Mouse (Mus musculus): Measurements from ENCODE around the gene Fbxl16. TPM values are rescaled to one million over a fixed set of nuclear protein-coding genes. Genes with fewer than 3 reads are reported as not detected.

The Fbxl16 gene
- total RNA-seq, 2 experiments from 2014 or later: 24.8 to 26.9 TPM

- no peak for DNase-seq (ENCODE audit: low spot score in 2 of 2)
These were observed 30.8 kb downstream of the Fbxl16 start for GRCm38 (mm10) chr17:25839455-25840235.

DNA sequence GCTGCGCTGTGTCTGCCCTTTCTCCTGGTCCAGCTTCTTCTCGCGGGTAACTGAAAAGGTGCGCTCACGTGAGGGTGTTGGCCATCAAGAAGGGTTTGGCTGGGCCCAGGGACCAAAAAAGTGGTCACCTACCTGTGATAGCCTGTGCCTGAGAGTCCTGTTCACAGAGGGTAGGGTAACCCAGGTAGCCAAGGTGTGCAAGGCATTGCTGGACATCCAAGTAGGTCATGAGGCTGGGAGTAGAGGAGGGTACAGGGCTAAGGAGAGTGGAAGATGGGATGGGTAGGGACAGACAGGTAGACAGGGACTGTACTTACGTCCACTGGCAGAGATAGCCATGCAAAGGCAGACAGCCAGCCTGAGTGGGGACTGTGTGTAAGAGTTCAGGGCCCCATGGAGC, 31.6 kb downstream of the Fbxl16 start:
- DNase-seq (ENCODE audit: low spot score in 2 of 2): no peak

GRCm38 (mm10) chr17:25841117-25841880, 32.4 kb downstream of the Fbxl16 start, which contains the start of gene Gm20683:
Gene Gm20683, minus strand, starts transcription at chr17:25841763.
- DNase-seq (ENCODE audit: low spot score in 2 of 2): no peak

GRCm38 (mm10) chr17:25842509-25842908, 33.6 kb downstream of the Fbxl16 start:
- DNase-seq (ENCODE audit: low spot score in 2 of 2): no peak

DNA sequence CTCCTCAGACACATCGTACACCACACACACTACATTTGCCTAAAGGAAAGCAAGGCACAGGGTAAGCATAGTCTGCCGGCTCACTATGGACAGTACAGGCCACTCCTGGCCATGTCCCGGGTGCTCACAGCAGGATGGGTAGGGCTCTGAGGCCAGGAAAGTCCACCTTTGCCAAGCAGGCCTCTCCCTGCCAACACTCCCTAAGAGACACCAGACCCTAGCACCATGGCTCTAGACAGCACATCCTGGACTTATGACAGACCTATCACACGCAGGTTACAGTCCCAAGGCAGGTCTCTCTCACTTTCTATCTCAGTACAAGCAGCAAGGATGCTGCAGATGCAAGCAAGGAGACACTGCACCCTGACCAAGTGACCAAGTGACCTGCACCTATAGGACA, 34.2 kb downstream of the Fbxl16 start:
- DNase-seq (ENCODE audit: low spot score in 2 of 2): no peak

DNA sequence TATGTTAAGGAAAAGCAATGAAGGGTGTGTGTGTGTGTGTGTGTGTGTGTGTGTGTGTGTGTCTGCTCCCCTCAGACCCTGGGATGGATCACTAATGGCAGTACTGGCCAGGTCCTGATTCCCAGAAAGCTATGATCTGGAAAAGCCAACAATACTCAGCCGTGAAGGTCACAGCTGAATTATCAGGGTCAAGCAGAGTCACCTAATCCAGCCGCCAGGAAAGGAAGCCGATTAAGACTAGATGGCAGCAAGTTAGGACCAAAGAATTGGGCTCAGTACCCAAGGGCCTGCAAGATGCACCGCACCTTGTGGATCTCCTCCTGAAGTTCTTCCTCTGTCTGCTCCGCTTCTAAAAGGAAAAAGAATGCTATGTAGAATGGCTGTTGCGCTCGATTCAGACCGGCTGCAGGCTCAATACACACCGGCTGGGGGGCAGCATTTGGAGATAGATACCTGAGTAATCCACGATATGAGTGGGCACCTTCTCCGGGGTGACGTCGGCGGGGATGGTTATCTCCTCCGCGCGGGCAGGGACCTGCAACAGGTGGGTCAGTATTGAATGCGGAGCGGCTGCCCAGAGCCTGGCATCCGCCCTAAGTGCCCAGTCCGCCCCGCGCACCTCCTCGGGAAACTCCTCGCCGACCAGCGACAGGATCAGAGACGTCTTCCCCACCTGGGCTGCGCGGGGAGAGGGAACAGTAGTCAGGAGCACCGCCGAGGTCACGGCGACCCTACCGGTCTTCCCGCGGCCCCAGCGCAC, 34.9 kb downstream of the Fbxl16 start:
- no peak for DNase-seq (ENCODE audit: low spot score in 2 of 2)

DNA sequence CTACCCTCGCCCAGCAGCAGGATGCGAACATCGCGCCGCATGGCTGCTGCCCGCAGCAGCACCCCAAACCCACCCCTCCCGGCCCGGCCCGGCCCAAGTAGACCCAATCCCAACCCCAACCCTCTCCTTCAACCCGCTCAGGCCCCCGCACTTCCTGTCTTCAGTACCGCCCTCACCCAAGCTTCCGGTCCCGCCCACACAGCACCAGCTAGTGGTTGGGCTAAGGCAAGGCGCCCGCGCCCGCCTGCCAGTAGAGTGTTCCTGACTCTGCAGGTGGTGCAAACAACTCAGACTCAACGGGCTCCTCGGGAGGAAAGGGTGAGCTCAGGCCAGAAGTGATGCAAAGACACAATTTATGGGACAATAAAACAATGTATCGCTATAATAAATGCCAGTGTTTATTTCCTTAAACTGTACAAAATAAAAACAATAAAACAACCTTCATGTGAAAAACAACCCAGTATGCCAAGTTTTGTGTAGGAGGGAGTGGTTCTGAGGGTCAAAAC, 35.6 kb downstream of the Fbxl16 start, which contains the start of gene Rhot2:
TSS of gene Rhot2 (minus strand) at position 456 of the 506 bp plus-strand sequence.
- peak; percentile 74 to 89 for DNase-seq (ENCODE audit: low spot score in 2 of 2)

DNA sequence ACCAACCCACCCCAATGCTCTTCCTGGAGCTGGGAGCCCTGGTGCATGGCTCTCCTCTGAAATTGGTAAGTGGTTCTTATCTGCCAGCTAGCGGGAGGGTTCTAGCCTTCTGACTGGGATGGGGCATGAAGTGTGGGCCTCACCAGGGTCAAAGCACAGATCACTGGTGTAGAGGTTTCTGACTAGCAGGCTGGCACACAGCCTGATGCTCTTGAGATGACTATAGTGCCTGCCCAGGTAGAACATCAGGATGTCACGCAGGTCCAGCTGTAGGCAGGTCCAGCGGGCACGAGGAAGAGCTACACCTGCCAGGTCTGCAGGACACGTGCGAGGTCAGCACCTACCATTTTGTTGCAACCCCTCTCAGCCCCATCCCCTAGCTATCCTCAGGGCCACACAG, 51.3 kb downstream of the Fbxl16 start:
- no peak for DNase-seq (ENCODE audit: low spot score in 2 of 2)

DNA sequence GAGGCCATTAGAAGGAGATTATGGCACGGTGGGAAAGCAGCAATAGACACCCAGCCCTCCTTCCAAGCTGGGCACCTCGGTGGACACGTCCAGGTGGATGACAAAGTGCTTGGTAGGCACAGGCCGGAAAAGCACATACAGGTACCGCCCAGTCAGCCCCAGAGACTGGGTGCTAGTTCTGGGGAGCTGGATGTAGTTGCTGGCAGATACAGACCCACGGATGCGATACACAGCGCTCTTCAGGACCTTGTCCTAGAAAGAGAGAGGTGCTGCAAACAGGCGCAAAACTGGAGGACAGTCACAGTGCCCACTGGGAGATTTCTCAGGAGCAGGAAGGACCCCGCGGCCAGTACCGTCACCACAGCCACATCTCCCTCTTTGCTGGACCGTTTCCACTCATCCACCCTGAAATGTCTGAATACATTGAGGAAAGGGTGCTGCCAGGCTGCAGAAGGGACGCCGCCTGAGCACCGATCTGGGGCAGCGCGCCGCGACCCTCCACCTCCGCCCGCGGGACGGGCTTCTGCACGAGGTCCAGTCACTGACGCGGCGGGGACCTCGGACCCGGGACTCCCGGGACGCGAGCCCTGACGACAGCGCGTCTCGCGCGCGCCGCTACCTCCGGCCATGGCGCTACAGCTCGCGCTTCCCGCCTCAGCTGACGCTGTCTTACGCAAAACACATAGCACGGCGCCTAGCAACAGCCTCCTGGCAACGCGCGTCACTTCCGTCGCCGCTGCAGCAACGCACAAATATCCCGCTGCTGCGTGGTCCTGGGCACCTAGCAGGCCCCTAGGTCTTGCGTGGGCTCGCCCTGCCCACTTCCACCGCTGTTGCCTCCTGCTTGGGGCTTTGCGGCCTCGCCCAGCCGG, 52.2 kb downstream of the Fbxl16 start, which contains the start of gene Wdr90:
TSS of gene Wdr90 (minus strand) at position 670 of the 872 bp plus-strand sequence.
- DNase-seq (ENCODE audit: low spot score in 2 of 2): peak; percentile 77 to 83

DNA sequence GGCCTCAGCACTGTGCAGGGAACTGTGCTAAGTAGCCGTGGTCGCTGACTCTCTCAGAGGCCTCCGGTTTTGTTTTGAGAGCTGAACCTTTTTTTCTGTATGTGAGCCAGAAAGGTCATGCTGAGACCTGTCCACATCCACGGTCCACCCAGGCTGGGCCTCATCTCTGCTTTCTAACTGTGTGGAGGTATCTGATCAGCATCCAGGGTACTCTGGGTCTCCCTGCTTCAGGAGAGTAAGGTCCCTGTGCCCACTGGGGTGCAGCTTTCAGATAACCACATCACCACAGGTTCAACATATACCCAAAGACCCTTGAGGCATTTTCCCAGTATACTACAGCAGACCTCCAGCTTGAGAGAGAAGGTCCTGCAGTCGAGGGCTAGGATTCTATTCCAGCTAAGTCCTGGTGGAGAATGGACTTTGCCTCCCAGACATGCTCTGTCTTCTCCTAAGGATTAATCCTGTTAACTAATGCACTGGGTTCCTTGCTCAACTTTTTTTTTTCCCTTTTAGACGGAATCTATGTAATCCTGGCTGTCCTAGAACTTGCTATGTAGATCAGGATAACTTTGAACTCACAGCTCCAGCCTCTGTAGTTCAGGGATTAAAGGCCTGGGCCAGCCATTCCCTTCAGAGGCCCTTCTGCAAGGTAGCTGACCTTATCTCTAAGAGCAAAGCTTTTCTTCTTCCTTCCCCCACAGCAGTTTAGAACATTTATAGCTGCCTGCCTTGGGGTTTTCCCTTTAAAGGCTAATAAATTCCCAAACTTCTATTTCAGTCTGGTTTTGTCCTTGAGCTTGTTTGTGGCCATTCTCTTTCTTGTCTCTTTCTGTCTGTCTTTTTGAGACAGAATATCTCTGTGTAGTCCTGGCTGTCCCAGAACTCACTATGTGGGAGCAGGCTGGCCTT, 53.1 kb downstream of the Fbxl16 start:
- no peak for DNase-seq (ENCODE audit: low spot score in 2 of 2)

DNA sequence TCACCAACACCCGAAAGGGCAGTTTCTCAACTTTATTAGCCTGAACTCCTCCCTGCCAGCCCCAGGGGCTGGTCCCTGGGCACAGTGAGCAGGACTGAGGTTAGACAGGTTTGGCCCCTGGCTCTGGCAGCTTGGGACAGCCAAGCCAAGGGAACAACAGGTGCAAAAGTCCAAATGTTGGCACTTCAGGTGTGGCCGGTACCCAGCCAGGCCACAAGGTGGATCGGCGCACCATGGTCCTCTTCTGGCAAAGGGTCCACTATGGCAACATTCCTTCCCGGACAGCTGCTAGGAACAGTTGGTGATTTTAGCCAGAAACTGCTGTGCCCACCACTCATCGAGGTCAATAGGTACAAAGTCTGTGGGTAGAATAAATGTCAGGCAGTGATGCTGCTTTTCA, 54.8 kb downstream of the Fbxl16 start:
- no peak for DNase-seq (ENCODE audit: low spot score in 2 of 2)

DNA sequence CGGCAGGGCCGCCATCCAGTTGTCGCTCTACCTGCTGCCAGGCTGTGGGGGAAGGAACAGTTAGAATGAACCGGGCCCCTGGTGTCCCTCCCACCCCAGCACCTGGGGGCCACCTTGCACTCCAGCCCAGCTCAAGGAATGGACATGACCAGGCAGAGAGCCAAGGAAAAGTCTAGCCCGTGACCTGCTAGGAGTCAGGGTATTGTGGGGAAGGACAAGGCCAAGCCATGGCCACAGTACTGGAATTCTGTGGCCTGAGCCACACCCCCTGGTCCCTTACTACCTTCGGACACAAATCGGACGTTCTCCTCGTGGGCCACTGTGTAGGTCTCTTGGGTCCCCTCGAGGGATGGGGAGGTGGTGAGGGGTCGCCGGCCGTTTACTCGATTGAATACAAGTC, 55.4 kb downstream of the Fbxl16 start:
- no peak for DNase-seq (ENCODE audit: low spot score in 2 of 2)

DNA sequence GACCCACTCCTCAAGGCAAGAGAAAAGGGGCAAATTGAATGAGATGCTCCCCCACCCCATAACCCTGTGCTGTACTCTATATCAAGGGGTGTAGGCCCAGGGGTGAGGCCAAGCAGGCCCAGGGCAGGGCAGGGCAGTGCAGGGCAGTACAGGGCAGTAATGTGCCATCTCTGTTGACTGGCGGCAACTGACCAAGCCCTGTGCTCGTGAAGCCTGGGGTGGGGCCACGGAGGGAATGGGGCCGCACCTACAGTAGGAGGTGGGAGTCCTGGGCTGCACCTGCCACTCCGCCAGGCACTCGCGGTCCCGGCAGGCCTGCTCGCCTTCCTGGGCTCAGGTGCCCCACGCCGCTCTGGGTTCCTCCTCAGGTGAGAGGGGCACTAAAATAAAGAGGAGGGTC, 56.4 kb downstream of the Fbxl16 start:
- no peak for DNase-seq (ENCODE audit: low spot score in 2 of 2)

DNA sequence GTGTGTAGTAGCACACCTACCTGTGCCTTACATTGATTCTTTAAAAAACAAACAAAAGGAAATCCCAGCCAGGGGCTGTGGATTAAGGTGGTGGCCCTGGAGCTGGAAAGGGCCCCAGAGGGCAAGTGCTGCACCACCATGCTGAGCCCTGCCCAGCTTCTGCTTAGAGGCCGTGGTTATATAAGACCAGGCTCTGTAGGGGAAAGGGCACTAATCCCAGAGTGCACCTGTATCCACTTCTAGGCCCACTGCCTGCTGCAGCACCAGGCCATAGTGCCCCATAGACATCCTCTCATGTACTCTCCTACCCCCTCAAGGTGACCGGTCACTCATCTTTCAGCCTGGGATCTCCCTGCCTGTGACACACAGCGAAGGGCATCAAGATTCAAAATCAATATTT, 57.3 kb downstream of the Fbxl16 start:
- DNase-seq (ENCODE audit: low spot score in 2 of 2): no peak

DNA sequence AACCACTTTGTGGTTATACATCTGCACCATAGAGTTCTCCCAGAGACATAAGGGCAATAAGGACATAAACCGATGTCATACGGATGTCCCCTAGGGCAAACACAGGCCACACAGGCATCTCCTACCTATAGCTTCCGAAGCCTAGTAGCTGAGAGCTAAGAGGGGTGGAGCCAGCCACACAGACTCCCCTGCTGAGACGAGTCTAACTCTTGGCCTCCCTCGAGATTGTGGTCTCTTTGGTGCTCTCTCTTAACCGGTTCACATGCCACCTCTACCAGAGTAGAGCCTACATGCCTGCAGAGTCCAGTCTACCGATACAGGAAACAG, 58.6 kb downstream of the Fbxl16 start:
- DNase-seq (ENCODE audit: low spot score in 2 of 2): no peak

DNA sequence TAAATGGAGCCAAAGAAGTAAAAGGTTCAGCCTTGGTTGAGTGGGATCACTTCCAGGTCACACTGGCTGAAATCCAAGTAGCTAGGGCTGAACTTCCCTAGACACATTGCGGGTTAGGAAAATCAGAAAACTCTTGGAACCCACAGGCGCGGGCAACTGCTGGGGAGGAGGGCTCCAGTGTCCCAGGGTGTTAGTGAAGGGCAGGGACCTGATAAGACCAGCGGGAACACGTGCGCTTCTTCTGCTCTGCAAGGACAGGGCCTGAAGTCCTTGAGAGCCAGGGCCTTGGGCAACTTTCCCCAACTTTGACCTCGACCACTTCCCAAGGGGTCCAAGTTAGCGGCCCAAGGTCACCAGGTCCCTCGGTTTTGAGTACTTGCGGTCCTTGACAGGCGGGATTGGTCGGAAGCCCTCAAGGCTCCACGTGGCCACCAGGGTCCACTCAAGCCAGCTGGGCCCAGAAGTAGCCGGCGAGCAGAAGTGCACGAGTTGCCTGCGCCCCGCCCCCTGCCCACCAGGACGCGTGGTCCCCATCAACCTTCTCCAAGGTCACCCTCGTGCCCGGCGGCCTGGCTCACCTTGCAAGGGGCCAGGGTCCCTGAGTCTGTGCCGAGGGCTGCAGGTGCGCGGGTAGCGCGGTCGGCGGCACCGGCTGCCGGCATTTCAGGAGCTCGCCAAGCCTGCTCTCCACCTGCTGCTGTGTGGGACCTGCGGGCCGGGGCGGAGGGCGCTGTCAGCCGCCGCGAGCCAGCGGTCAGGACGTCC, 59.1 kb downstream of the Fbxl16 start:
- peak; percentile 42 to 65 for DNase-seq (ENCODE audit: low spot score in 2 of 2)

- peak; percentile 54 to 75 for DNase-seq (ENCODE audit: low spot score in 2 of 2)
These were observed 59.8 kb downstream of the Fbxl16 start, which contains the start of gene Mcrip2 for GRCm38 (mm10) chr17:25868601-25869191. Gene Mcrip2, minus strand, starts transcription at chr17:25868764.

DNA sequence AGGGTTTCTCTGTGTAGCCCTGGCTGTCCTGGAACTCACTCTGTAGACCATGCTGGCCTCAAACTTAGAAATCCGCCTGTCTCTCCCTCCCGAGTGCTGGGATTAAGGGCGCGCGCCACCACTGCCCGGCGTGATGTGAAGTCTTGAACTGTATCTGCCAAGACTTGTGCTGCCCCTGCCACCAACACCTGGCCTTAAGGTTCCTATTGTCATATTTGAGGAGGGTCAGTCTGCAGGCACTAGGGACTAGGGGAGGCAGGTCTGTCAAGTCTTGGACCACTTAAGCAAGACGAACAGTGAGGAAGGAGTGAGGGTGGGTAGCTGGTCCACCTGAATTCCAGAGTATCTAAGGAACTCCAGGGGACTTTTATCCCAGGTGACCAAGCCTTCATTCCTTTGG, 60.6 kb downstream of the Fbxl16 start:
- DNase-seq (ENCODE audit: low spot score in 2 of 2): no peak

All from adrenal gland, postnatal 4 days (tissue).